Mouse (Mus musculus): Measurements from ENCODE around the gene Prkcb. TPM values are rescaled to one million over a fixed set of nuclear protein-coding genes. Genes with fewer than 3 reads are reported as not detected.
"Not testable (repeated sequence)": the region's sequence is repeated elsewhere in the genome, so short reads cannot be mapped to it uniquely, and the experiment has no call there.

Gene Prkcb
- 12.1 and 12.7 TPM in 2 replicates for polyA plus RNA-seq (2012; rRNA removed)

DNA sequence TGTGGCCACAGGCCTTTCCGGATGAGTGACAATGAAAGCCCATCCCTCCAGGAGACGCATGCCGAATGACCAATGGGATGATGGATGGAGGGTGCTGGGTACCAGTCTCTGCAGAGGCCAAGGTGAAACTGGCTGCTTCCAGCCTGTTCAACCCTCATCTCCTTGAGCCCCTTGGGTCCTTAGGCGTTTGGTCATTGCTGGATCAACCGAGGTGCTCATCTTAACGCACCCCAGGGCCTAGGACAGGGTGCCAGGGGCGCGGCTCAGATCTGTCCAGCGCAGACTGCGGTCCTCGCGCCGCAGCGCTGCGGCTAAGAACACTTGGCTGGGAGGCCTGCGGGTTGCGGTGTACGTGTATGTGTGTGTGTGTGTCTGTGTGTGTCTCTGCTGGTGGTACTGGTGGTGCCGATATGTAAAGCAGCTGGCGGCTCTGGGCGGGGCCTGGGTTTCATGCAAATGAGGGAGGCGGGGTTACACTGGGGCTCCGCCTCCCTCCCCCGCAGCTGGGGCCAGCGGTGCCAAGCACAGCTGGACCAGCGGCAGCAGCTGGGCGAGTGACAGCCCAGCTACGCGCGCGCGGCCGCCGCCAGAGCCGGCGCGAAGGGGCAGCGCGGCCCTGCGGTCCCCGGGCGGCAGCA is at the start of gene Prkcb:
Gene Prkcb (plus strand): TSS at position 147 of the 638 bp plus-strand sequence.
- DNase-seq (ENCODE audit: low read depth): no peak

DNA sequence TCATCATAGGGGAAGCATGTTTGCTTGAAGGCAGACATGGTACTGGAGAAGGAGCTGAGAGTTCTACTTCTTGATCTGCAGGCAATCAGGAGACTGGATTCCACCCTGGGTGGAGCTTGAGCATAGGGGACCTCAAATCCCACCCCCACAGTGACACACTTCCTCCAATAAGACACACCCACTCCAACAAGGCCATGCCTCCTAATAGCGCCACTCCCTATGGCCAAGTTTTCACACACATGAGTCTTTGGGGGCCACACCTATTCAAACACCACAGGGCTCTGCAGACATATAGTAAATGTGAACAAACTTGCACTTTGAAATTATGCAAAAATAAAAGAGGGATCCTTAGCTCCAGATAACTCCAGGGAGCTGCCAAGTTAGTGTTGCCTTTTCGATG is 49.6 kb upstream of the Prkcb start:
- no peak for DNase-seq (ENCODE audit: low read depth)

DNA sequence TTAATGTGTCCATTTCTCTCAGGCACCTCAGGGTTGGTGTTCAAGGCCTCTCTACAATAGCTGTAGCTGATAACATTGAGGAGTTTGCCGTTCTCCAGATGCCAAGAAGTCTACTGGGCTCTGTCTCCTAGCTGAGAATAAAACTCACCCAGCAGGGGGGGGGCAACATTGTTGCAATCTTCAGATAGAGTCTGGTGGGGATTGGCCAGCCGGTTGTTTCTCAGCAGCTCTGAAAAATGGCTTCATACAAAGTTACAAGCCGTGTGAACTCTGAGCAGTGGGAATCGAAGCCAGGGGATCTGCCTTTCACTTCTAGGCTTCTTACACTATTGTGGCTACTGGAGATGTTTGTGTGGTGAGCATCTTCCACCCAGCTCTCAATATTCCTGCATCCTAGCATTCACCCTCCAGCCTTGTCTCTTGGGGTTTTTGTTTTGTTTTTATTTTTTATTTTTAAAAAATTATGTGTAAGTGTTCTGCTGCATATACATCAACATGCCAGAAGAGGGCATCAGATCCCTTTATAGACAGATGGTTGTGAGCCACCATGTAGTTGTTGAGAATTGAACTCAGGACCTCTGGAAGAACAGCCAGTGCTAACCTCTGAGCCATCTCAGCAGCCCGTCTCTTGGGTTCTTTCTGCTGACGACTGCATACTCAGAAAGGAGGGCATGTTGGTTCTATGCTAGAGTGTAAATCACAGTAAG is 48.0 kb upstream of the Prkcb start:
- DNase-seq (ENCODE audit: low read depth): no peak

DNA sequence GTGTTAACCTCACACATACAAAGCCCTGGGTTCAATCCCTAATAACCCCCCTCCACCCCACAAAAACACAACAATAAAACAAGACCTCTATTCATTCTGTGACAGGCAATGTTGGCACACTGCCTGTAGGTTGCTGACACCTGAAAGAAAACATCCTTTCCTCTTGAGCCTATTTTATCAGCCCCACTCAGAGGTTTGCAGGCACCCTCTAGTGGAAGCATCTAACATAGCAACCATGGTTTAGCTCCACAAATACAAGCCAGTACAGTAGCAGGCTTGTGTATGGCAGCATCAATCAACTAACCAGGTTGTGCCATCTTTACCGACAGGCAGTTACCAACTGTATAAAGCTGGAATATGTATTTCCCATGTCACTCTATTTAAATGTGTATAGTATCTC is 46.3 kb upstream of the Prkcb start:
- DNase-seq (ENCODE audit: low read depth): no peak

DNA sequence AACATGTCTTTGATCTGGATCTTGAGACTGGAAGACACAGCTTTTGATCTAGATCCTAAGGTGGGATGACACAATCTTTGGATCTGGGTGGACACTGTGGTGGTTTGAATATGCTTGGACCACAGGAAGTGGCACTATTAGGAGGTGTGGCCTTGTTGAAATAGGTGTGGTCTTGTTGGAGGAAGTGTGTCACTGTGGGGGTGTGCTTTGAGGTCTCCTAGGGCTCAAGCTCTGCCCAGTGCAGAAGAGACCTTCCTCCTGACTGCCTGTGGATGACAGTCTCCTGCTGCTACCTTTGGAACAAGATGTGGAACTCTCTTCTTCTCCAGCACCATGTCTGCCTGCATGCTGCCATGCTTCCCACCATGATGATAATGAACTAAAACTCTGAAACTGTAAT is 45.8 kb upstream of the Prkcb start:
- not testable (repeated sequence) for DNase-seq (ENCODE audit: low read depth)

DNA sequence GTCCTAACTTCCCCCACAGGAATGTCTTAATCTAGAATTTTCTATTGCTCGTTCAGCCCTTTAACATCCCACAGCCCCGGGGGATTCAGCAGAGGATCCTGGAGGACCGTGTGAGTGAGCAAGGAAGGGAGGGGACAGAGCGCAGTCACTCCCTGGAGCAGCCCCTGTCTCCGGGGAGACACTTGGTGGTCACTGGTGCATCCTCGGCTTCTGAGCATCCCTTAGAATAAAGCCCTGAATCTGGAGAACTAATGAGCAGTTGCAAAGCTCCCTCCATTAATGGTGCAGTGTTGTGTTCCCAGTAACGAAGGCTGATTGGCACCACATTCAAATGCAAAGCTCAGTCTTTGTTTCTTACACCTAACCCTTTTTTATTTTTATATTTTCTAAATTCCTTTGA is 44.4 kb upstream of the Prkcb start:
- no peak for DNase-seq (ENCODE audit: low read depth)

DNA sequence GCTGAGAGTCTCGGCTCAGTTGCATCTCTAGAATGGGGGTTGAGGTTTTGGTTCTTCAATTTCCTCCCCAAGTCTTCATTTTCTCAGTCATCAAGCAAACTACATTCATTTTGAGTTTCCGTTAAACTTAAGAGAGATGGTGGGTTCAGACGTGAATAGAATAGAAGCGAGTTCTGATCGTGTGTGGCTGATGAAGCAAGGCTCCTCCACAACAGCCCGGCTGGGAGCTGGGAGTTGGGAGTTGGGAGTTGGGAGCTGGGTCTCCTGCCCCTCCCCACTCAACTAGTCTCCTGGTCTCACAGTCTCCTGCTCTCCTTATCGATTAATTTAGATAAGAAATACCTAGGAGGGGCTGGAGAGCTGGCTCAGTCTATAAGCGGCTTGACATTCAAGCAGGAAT is 44.0 kb upstream of the Prkcb start:
- no peak for DNase-seq (ENCODE audit: low read depth)

DNA sequence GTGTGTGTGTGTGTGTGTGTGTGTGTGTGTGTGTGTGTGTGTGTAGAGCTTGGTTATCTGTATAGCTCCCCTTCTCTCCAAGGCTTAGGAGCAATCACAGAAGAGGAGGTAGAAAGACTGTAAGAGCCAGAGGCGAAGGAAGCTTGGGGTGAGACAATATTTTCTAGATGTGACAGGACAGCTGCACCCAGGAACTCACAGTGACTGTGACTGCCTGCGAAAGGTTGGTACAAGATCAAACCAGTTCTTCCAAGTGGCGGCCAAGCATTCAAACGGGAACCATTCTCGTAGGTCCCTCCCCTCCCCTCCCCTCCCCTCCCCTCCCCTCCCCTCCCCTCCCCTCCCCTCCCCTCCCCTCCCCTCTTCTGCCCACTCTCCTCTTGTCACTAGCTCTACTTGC is 42.6 kb upstream of the Prkcb start:
- no peak for DNase-seq (ENCODE audit: low read depth)

DNA sequence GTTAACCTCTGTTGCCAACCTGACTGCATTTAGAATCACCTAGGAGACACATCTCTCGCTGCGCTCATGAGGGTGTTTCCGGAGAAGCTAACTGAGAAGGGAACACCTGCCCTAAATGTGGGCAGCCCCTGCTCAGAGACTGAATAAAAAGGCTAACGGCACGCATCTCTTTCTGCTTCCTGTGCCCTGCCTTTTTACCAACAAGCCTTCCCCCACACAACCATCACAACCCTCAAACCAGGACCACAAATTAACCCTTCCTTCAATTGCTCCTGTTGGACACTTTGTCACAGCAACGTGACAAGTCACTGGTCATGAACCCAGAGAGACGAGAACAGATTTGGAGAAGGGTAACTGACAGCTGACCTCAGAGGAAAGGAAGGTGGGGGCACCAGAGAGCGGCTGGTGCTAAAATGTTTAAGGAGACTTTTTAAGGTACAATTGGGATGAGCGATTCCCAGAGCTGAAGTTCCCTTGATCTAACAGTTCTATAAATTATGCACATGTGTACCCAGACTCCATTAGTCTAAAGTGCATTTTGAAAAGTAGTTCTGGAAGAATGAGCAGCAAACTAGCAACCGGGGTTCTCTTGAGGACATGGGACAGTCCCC is 41.2 kb upstream of the Prkcb start:
- DNase-seq (ENCODE audit: low read depth): no peak

DNA sequence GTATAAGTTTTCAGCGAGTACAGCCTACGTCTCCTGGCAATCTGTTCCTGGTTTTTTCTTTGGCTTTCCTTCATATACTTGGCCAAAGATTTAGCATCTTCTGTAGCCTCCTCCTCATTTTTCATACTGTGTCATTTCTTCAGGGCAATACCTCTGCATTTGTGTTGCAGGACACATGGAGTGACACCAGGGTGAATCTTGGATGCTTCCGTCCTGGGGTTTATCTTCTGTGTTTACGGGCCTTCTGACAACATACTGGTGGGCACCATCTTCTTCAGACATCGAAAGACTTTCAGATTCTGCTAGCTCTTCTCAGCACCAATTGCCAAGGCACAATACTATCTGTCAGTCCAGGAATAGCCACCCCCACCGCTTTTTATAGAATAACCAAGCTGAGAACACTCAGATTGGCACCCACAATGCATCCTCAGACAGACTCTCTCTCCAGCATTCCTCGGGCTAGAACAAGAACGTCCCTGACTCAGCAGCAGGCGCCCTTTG is 39.2 kb upstream of the Prkcb start:
- no peak for DNase-seq (ENCODE audit: low read depth)

DNA sequence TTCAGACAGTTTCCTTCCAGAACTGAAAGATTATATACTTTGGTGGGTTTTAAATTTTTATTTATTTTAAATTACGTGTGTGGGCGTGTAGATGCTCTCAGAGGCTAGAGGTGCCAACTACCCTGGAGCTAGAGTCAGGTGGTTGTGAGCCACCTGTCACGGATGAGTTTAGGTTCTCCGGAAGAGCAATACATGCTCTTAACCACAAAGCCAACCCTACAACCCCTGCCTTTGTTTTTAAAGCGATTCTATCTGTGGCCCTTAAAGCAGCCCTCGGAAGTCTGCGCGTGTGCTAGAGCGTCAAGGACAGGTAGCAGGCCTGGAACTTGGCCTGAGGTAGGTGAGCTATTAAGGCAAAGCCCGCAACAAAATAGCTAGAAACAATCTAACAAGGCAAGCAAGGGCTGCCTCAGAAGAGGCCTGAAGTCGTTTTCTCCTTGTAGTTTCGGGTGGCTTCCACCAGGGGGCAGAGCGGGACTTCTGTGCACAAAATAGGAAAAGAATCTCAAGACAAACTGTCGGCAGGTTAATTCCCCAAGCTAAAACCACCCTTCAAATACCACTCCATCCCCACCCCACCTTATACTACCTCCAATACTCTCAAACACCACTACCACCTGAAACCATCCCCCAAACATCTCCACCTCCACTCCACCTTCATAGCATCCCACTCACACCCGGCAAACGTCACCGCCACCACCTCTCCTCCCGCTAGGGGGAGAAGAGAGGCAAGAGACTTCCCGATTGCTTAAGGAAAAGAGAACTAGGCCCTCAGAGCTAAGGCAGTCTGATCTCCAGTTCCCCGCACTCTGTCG is 37.1 kb upstream of the Prkcb start:
- DNase-seq (ENCODE audit: low read depth): no peak

DNA sequence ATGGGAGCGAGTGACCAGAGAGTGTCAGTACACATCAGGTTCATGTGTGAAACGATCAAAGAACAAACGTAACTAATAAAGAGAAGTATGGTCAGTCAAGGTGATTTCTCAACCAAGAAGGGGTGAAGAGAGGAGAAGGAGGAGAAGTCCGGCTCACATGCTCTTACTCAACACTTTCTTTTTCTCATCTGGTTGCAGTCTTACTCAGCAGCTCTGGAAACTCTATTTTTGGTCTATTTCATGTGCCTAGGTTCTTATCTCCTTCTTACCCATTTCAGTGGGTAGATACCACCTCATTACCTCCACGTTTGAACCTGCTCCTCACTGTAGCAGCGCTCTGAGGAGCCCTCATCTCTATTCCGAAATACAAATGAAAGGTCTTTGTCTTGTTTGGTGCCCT is 31.8 kb upstream of the Prkcb start:
- no peak for DNase-seq (ENCODE audit: low read depth)

DNA sequence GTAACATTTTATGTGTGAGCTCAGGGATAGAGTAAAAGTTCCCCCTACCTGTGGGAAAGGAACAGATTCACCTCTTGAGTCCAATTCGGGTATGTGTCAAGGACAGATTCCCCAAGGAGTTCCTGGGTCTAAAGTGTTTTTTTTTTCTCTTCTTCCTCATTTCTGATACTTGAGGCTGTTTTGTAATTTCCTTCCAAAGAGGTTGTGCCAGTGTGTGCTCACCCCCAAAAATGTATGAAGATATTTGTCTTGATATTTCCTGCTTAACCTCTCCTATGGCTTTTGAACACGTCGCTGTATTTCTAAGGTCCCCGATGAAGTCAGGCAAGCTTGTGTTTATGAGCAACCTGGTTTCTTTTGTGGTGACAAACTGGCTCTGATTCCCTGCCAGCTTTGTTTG is 30.0 kb upstream of the Prkcb start:
- no peak for DNase-seq (ENCODE audit: low read depth)

DNA sequence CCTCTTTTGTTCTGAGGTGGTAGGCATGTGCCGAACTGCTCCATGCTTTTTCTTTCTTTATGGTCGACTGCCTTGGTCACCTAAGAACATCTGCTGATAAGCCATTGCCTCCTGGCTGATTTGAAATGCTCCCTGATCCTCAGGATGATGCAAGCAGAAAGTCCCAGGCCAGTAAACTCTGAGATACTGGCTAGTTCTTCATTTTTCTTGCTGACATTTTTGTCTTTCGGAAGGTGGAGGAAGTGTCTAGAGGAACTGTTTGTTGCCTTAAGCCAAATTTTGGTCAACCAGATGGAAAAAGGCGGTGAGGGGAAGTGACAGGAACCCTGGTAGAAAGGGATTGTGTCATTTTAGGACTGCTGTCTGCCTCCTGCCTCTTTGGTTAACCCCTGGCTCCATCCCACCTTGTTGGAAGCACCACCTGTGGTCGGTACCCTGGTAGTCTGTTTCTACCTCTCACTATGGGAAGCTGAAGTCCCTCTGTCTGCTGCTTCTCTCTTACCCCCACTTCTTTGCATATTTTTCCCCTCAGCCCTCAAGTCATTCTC is 28.4 kb upstream of the Prkcb start:
- no peak for DNase-seq (ENCODE audit: low read depth)

DNA sequence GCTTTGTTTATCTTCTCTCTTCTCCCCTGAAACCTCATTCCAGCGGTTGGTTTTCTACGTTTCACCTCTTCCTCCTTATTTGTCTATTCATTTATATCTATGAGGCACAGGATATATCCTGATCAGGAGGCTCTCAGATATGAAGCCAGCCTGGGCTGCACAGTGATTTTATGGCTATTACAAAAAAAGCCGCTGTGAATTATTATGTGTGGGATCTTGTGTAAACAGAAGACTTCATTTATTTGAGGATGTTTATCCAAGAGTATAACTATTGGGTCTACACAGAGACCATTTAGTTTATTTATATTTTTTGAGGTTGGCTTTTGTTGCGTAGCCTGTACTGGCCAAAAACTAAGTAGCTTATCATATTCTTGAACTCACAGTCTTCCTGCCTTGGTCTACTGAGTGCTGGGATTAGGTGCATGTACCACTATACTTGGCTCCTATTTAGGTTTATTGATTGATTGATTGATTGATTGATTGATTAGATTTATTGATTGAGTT is 19.5 kb upstream of the Prkcb start:
- DNase-seq (ENCODE audit: low read depth): no peak

DNA sequence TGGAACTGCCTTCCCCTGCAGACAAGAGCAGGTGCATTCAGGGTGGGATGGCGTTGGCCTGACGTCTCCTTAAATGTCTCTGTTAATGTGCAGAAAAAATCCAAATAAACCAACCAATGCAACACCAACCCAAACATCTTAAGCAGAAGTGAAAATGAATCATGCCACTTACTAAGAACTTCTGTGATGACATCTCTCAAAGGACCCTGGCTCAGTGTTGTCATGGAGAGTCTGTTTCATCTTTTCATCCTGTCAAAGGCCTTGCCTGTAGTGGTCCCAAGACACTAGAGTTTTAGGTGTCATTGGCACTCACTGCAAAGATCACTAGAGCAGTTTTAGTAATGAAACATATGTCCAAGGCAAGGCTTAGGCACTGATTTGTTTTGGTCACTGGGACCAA is 16.2 kb upstream of the Prkcb start:
- no peak for DNase-seq (ENCODE audit: low read depth)

DNA sequence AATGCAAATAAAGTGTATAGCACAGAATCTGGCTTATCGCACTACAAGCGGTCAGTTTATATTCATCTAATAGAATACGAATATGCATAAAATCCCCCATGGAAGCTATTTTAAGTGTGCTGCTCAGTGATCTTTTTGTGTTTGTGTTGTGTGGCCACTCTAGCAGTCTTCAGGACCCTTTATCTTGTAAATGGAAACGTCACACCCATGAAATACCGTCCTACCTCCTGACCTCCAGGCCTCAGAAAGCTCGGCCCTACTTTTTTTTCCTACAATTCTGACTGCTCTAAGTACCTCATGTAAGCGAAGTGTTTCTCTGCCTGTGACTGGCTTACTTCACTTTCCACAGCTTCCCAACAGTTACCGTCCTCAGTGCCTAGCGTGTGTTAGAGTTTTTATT is 9.0 kb upstream of the Prkcb start:
- no peak for DNase-seq (ENCODE audit: low read depth)

DNA sequence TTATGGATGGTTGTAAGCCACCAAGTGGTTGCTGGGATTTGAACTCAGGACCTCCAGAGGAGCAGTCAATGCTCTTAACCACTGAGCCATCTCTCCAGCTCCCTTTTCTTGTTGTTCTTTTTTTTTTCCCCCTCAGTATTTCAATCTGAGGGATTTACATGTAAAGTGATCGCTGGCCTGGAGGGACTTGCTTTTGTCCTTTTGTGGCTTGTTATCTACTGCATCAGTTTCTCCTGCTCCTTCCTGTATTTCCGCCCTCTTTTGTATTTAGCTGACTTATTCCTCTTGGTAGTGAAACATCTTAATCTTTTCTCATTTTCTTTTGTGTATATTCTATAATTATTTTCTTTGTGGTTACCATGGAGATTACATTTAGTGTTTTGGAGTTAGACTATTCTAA is 8.2 kb upstream of the Prkcb start:
- DNase-seq (ENCODE audit: low read depth): no peak

DNA sequence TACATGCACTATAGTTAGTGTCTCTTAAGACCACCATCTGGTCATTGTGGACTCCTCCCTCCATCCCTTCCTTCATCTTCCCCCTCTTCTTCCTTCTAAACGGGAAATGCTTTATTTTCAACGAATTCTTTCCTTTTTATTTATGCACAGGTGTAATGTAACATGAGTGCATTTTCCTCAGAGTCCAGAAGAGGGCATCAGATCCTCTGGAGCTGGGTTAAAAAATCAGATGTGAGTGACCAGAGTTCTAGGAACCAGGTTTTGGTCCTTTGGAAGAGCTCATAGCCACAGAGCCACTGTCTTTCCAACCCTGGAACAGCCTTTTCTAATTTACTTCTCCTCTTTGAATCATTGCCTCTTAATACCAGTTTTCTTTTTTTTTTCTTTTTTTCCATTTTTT is 6.0 kb upstream of the Prkcb start:
- no peak for DNase-seq (ENCODE audit: low read depth)

DNA sequence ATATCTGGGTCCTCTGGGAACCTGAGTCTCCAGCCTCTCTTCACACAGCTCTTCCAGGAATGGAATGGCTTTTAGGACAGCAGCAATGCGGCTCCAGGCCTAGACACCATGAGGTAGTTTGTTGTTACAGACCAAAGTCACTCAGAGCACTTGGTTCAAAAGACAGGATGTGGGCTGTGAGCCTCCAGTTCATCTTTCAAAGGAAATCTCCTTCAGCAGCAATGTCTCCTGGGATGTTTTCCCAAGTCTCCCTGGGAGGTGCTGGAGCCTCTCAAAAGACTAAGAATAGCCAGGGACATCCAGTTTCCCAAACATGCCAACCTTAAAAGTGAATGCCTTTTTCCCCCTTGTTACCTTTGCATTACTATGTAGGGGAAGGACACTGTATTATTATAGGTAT is 1.3 kb upstream of the Prkcb start:
- DNase-seq (ENCODE audit: low read depth): no peak

DNA sequence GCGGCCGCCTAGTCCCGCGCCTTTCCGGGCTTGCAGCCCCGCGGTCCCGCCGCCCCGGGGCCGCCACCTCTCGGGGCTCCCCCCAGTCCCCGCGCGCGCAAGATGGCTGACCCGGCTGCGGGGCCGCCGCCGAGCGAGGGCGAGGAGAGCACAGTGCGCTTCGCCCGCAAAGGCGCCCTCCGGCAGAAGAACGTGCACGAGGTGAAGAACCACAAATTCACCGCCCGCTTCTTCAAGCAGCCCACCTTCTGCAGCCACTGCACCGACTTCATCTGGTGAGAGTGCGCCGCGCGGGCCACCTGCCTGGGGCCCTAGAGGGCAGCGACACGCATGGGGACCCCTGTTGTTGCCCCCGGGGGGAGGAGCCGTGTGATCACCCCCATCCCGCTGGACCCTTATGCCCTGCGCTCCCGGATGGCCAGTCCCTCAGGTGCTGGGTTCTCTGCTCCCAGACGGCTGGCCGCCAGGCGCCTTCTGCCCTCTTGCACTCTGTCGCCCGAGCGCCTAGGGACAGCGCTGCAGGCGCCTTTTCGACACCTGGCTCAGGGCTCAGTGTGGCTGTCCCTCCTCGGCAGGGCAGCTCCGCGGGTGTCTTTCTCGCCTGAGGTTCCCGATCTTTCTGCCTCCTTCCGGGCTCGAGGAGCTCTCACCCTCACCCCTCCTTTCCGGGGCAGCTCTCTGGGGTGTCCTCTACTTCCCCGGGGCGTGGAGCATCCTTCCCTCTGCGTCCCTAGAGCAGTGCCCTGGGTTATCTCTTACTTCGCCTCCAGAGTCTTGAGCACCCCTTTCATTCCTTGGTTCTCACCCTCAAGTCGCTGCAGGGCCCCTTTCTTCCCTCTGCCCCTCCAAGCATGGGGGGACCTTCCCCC is 926 bp downstream of the Prkcb start:
- DNase-seq (ENCODE audit: low read depth): no peak

Measured in gonadal fat pad, adult 2 months (tissue).